Mouse (Mus musculus) embryonic fibroblast, embryonic 13.5 days (primary cell): Measurements from ENCODE around the gene Hspa8.

Experiments used
- CTCF ChIP-seq: IDR thresholded peaks from 2 replicates; pipeline ENCODE4 v1.5.1; 2011; ENCODE audit warnings: mild to moderate bottlenecking, control low read depth, low read length, moderate library complexity, borderline replicate concordance; ENCODE audit not compliant: insufficient read depth
- POLR2A ChIP-seq: IDR thresholded peaks from 2 replicates; pipeline ENCODE4 v1.6.1; 2011; ENCODE audit warnings: low read depth, mild to moderate bottlenecking, control low read depth, low read length, moderate library complexity

GRCm38 (mm10) chr9:40807289-40807920, 6.6 kb downstream of the Hspa8 start:
- TF ChIP-seq CTCF (no peak), POLR2A (no peak; the same call in 1 of the 2 replicates)
